Mouse (Mus musculus): ENCODE measurements around the gene Vsig8.

Vsig8 gene

DNA sequence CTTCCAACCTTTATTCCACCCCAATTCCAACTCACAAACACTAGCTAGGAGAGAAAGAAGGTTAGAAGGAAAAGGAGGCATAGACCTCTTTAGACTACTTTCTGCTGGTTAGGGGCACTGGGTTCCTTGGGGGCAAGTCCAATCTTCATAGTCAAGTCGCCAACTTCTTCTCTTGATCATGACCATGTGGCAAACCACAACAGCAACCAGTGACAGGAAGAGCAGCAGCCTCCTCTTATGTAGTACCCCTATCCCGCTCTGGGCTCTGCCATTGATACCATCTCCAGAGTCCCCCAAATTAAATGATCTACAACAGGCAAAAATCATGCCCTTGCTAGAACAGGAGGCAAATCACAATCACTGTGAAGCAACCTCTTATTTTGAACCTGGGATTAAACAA is 38.2 kb downstream of the Vsig8 start:
- no peak for DNase-seq

DNA sequence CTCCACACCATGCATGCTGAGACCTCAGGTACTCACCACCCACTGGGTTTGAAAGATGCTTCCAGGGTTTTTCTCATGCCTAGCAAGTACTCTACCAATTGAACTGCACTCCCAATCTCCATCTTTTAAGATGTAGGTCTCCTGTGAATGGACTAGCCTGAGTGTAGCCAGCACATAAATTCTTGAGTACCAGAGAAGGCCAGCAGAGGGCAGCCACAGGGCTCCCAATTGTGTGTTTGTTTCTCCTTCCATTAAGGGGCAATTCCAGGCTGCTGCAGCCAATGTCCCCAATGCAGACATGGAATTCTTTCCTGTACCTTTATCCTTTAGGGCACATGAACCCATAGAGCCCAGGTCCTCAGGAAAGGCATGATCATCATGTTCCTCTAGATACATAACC is 38.8 kb downstream of the Vsig8 start:
- DNase-seq = no peak

DNA sequence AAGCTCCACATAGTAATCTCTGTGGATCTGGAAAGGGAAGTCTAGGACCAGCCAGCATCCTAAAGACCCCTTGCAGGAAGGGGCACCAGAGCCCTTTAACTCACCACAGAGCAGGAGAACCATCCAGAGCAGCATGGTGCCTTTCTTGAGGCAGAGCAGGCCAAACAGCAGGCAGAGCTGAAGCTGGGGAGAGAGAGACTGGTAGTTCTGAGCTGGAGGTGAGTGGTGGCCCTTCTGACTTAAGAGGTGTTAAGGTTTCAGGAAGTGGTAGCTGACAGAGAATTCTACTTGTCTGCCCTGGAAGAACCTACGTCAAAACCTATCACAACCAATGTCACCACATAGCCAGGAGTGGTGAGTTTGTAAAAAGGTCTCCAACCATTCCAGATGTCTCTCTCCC is 46.6 kb downstream of the Vsig8 start, which contains the start of gene Fcrl6:
Gene Fcrl6, minus strand, starts transcription at position 226 of the 400 bp plus-strand sequence.
- DNase-seq = no peak

DNA sequence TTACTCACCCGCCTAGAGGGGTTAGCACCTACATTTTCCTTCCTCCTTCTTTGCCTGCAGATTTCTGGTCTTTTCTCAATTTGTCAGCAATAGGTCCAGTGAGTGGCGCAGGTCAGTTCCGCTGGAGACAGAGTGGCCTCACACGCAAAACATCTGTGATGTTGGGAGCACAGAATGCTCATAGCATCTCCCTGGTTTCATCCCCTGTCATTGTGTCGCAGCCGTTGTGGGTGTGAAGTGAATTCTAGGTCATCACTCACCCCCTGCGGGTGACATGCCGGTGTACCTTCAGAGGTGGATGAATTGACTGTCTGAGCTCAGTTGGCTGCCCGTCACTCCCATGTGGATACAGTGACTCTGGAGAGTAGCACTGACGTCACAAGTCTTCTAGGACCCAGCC is 55.6 kb downstream of the Vsig8 start:
- no peak for DNase-seq

DNA sequence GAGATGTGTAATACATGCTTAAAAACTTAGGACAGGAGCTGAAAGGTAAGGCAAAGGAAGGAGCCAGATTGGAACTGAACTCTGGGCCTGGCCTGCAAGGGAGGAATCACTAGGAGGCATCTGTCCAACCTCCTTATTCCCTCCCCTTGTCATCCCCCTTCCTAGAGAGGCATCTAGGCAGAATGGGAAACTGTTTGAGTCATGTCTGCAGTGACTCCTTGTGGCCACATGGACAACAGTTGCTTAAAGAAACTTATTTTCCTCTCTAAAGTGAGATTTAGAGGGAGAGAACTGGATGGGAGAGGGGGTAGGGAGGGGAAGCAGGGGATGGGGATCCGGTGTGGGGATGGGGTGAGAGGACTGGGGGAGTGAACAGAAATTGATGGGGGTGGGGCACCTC is 57.0 kb downstream of the Vsig8 start:
- no peak for DNase-seq
